Mouse (Mus musculus) limb, embryonic 14.5 days (tissue): Measurements from ENCODE around the gene Gm17018. TPM values are rescaled to one million over a fixed set of nuclear protein-coding genes. Genes with fewer than 3 reads are reported as not detected.

Experiments used
- ATAC-seq: fragments of 200-750 bp; cut with Nextera tagmentation; 2 replicates; pipeline ENCODE4 v1.8.0; 2017; ENCODE audit warnings: low read depth, moderate number of reproducible peaks, moderate TSS enrichment; ENCODE audit not compliant: low FRiP score
- DNase-seq: peaks from one replicate; pipeline ENCODE4 v3.0.0-alpha.2; 2015; ENCODE audit warnings: low spot score
- H3K27ac ChIP-seq: fragments of 300-500 bp; sonication (generic); replicated peaks from 2 replicates; pipeline ENCODE4 v1.5.1; 2014; ENCODE audit warnings: low read depth, mild to moderate bottlenecking, low read length, moderate library complexity, mixed read lengths
- H3K27me3 ChIP-seq: fragments of 300-500 bp; sonication (generic); 2 replicates; pipeline ENCODE4 v1.6.1; 2014; ENCODE audit warnings: low read length, mixed read lengths; ENCODE audit not compliant: control insufficient read depth, insufficient read depth
- H3K36me3 ChIP-seq: fragments of 300-500 bp; sonication (generic); 2 replicates; pipeline ENCODE4 v1.6.1; 2014; ENCODE audit warnings: mild to moderate bottlenecking, low read length, moderate library complexity, mixed read lengths; ENCODE audit not compliant: control insufficient read depth, insufficient read depth
- H3K4me1 ChIP-seq: fragments of 300-500 bp; sonication (generic); 2 replicates; pipeline ENCODE4 v1.6.1; 2014; ENCODE audit warnings: antibody characterized with exemption, low read length, mixed read lengths; ENCODE audit not compliant: control insufficient read depth, insufficient read depth
- H3K4me2 ChIP-seq: fragments of 300-500 bp; sonication (generic); replicated peaks from 2 replicates; pipeline ENCODE4 v1.6.1; 2014; ENCODE audit warnings: low read depth, mild to moderate bottlenecking, low read length, moderate library complexity; ENCODE audit not compliant: severe bottlenecking
- H3K4me3 ChIP-seq: fragments of 300-500 bp; sonication (generic); replicated peaks from 2 replicates; pipeline ENCODE4 v1.5.1; 2014; ENCODE audit warnings: low read length
- H3K9ac ChIP-seq: fragments of 300-500 bp; sonication (generic); 2 replicates; pipeline ENCODE4 v1.6.1; 2014; ENCODE audit warnings: mild to moderate bottlenecking, low read depth, low read length, moderate library complexity; ENCODE audit not compliant: severe bottlenecking
- H3K9me3 ChIP-seq: fragments of 300-500 bp; sonication (generic); 2 replicates; pipeline ENCODE4 v1.6.1; 2016; ENCODE audit warnings: low read length; ENCODE audit not compliant: control insufficient read depth
- POLR2A ChIP-seq: fragments of 200-500 bp; IDR thresholded peaks from 2 replicates; pipeline ENCODE4 v1.8.0; 2012; ENCODE audit warnings: inconsistent platforms, mild to moderate bottlenecking, moderate library complexity, borderline replicate concordance; ENCODE audit not compliant: insufficient read depth, insufficient read length; ENCODE audit errors: extremely low read depth
- WGBS: fragments of 180-500 bp; shearing (Covaris S2); extraction: QIAGEN DNeasy Blood & Tissue Kit; methylation state at CpG from one replicate; pipeline ENCODE4 v1.1.7; 2014; 5-methylcytosine and 5-hydroxymethylcytosine counted together
- polyA plus RNA-seq, 2 experiments: library from polyadenylated mRNA; depleted of rRNA in 1 of 2; stranded (reverse) in 1 of 2; unstranded in 1 of 2; fragments of >200 nt; fragmentation: Nextera tagmentation in 1 of 2; extraction: Ambion mirVana in 1 of 2; gene quantifications; 2 replicates each; pipeline versions ENCODE4 v1.2.1 to v1.2.3; 2012 to 2014

Gene Gm17018
- polyA plus RNA-seq, 2 experiments, result 15.9 to 39.6 TPM

GRCm38 (mm10) chr19:45535214-45535735 is 25.1 kb upstream of the Gm17018 start:
- H3K4me1 ChIP-seq, result 0 out of 2 replicates have a peak, but pooled peaks cover 6% of the 10 kb centered on the region
- ATAC-seq (no peak), DNase-seq (no peak)
- H3K36me3 ChIP-seq, result peaks cover 4% of the 10 kb centered on the region; the same call in 1 of the 2 replicates
- no peak for TF ChIP-seq POLR2A
- no peak overlapping the region for H3K4me3 ChIP-seq
- H3K4me2 ChIP-seq, result no peak overlapping the region
- 42% methylated on average over 8 of the region's 8 CpGs for WGBS
- H3K27me3 ChIP-seq, result no peaks in the 10 kb centered on the region
- no peaks in the 10 kb centered on the region for H3K9me3 ChIP-seq
- H3K9ac ChIP-seq, result no peak overlapping the region
- H3K27ac ChIP-seq, result no peak overlapping the region

GRCm38 (mm10) chr19:45535929-45536328 is 24.5 kb upstream of the Gm17018 start:
- Histone ChIP-seq H3K9ac (no peak overlapping the region), H3K4me2 (no peak overlapping the region), H3K27me3 (peaks cover under 1% of the 10 kb centered on the region; the same call in 1 of the 2 replicates), H3K36me3 (peaks cover 3% of the 10 kb centered on the region; the same call in 1 of the 2 replicates), H3K4me1 (0 out of 2 replicates have a peak, but pooled peaks cover 6% of the 10 kb centered on the region), H3K27ac (no peak overlapping the region), H3K4me3 (no peak overlapping the region), H3K9me3 (no peaks in the 10 kb centered on the region)
- ATAC-seq (no peak), DNase-seq (no peak)
- 34% methylated on average over 6 of the region's 6 CpGs for WGBS
- no peak for TF ChIP-seq POLR2A

GRCm38 (mm10) chr19:45537505-45537904 is 22.9 kb upstream of the Gm17018 start:
- no peak for TF ChIP-seq POLR2A
- DNase-seq, result peak; percentile 55
- 62% methylated on average over 1 of the region's 1 CpGs for WGBS

GRCm38 (mm10) chr19:45540657-45541408 is 19.6 kb upstream of the Gm17018 start:
- DNase-seq (no peak), ATAC-seq (no peak)
- 26% methylated on average over 8 of the region's 8 CpGs for WGBS
- H3K4me3 ChIP-seq, result peak overlapping the region; percentile 39
- H3K4me1 ChIP-seq, result peaks cover 5% of the 10 kb centered on the region; the same call in 1 of the 2 replicates
- no peaks in the 10 kb centered on the region for H3K9me3 ChIP-seq
- H3K36me3 ChIP-seq, result no peaks in the 10 kb centered on the region
- no peak overlapping the region for H3K27ac ChIP-seq
- H3K4me2 ChIP-seq, result peak overlapping the region; percentile 76
- TF ChIP-seq POLR2A, result no peak
- H3K27me3 ChIP-seq, result peaks cover 24% of the 10 kb centered on the region
- no peak overlapping the region for H3K9ac ChIP-seq

More at GRCm38 (mm10) chr19:45537505-45537904, 22.9 kb upstream of the Gm17018 start:
- Histone ChIP-seq H3K4me2 (no peak overlapping the region), H3K27ac (no peak overlapping the region), H3K9me3 (no peaks in the 10 kb centered on the region), H3K4me3 (no peak overlapping the region), H3K4me1 (0 out of 2 replicates have a peak, but pooled peaks cover 6% of the 10 kb centered on the region), H3K9ac (no peak overlapping the region), H3K27me3 (peaks cover 14% of the 10 kb centered on the region), H3K36me3 (no peaks in the 10 kb centered on the region)
- ATAC-seq, result no peak

GRCm38 (mm10) chr19:45541409-45542041 is 18.9 kb upstream of the Gm17018 start:
- TF ChIP-seq POLR2A, result no peak
- Histone ChIP-seq H3K4me3 (peak overlapping the region; percentile 39), H3K27ac (no peak overlapping the region), H3K4me2 (peak overlapping the region; percentile 76), H3K9ac (peak overlapping the region; percentile 45), H3K4me1 (peaks cover 5% of the 10 kb centered on the region; the same call in 1 of the 2 replicates), H3K9me3 (no peaks in the 10 kb centered on the region), H3K27me3 (peaks cover 24% of the 10 kb centered on the region), H3K36me3 (no peaks in the 10 kb centered on the region)
- ATAC-seq (peak; percentile 42; the same call in 1 of the 2 replicates), DNase-seq (peak; percentile 39)
- 2% methylated on average over 35 of the region's 58 CpGs for WGBS
